Mouse (Mus musculus): ENCODE results near the gene Vmn2r32. TPM values are rescaled to one million over a fixed set of nuclear protein-coding genes. Genes with fewer than 3 reads are reported as not detected.
"Not testable (repeated sequence)": the region's sequence is repeated elsewhere in the genome, so short reads cannot be mapped to it uniquely, and the experiment has no call there.

Gene Vmn2r32
- total RNA-seq (2022): not detected

DNA sequence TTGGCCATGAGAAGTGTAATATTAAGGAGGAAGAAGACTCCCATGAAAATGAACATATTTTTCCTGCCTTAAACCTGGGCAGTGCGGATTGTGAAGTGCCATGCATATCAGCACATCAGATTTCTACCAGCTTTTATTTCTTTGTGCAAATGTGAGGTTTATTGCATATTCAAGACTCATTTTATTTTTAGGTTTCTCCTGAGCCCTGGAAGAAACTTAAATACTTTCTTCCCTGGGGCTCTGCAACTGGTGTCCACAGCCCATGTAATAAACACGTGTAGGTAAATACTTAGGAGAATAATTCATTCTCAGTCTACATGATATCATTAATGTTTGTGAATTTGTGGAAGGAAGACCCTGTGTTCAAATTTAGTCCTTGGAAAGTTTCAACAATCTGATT is at the start of gene Vmn2r32:
Gene Vmn2r32, minus strand, starts transcription at position 101 of the 400 bp plus-strand sequence.
- not testable (repeated sequence) for DNase-seq (ENCODE audit: low spot score)

Other genes starting within 250 kb of the Vmn2r32 start
- gene Vmn2r29, start 232.7 kb downstream of the Vmn2r32 start, total RNA-seq (2022): under 1 TPM in 1 of 4 experiments, not detected in 3; 0.24 TPM
- gene Gm45844, start 201.7 kb downstream of the Vmn2r32 start, total RNA-seq (2022): 1 to 10 TPM in 3 of 4 experiments, under 1 TPM in 1; 0.90 to 1.8 (median 1.2) TPM
- gene Clcn4, start 179.2 kb downstream of the Vmn2r32 start, total RNA-seq (2022): 10 to 100 TPM; 49.4 to 54.8 (median 52.3) TPM
- not detected for gene Vmn2r30, start 142.4 kb downstream of the Vmn2r32 start, total RNA-seq (2022)
- not detected for gene Gm45783, start 105.4 kb downstream of the Vmn2r32 start, total RNA-seq (2022)
- not detected for gene Vmn2r31, start 80.3 kb downstream of the Vmn2r32 start, total RNA-seq (2022)
- gene Vmn2r33, start 86.8 kb upstream of the Vmn2r32 start, total RNA-seq (2022): not detected
- not detected for gene Vmn2r34, start 209.5 kb upstream of the Vmn2r32 start, total RNA-seq (2022)